In the genomic region with DNA sequence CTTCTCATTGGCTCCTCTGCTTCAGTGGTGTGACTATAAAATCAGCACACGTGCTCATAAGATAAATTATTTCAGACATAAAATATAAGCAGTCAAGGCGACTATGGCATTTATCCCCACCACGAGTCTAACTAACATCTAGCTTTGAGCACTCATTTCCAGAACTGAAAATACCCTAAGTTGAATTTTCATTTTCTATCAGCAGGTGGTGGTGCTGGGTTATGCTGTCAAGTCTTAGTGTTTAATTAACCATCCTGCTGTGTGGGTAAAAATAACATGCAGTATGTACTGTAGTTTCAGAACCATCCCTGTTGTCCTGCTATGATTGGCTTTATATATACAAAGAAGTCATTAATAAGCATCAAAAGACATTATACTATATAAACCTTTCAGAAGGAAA, we compare ENCODE assay signal across 29 mouse cellular contexts.
DNase-seq lines count a peak whose midpoint lies in the region; ATAC-seq and TF ChIP-seq lines count a peak whose summit lies in the region.
"Had no signal": no experiment of that assay in that cellular context is flagged by ENCODE, and none has a peak within 500 bp of the region (broad histone marks: within the 10 kb centered on the region; RNA-seq: fewer than 3 reads in every experiment).

No protein-coding gene starts in this region.

- TF ChIP-seq RAD21 in CH12.LX (IDR thresholded peaks at IDR 0.05; ENCODE audit: low read depth, low read length), result peak; percentile 44

- H3K4me2 ChIP-seq in heart, postnatal 0 days (ENCODE audit: low read depth, low read length), result no peak overlapping the region
- no peak overlapping the region for H3K4me2 ChIP-seq in CH12.LX (ENCODE audit: insufficient read depth, low read depth, poor library complexity, severe bottlenecking)
- H3K4me2 ChIP-seq: embryonic facial prominence, embryonic 12.5 days; heart, embryonic 11.5 days; hindbrain, embryonic 15.5 days; limb, embryonic 12.5 days; liver, embryonic 15.5 days; lung, embryonic 15.5 days; neural tube, embryonic 15.5 days; stomach, embryonic 15.5 days had no signal

- in situ Hi-C loops in CH12.LX (cut with MboI; ENCODE audit: low pct_ligation_motif_present, low pct_unique_long_range_greater_than_20kb, low sequenced_read_pairs), result no loop called here

- no peak overlapping the region for H3K4me3 ChIP-seq in heart, postnatal 0 days (ENCODE audit: low read depth, low read length)
- no peak overlapping the region for H3K4me3 ChIP-seq in heart, embryonic 10.5 days
- H3K4me3 ChIP-seq in layer of hippocampus, adult 2 months, result no peak overlapping the region
- H3K4me3 ChIP-seq in CH12.LX (replicated peaks in 1 of 3; ENCODE audit: low read depth in 2 of 3, low read length in 2 of 3, poor library complexity in 1 of 3), result no peak overlapping the region
- H3K4me3 ChIP-seq: embryonic facial prominence, embryonic 12.5 days; hindbrain, embryonic 15.5 days; limb, embryonic 12.5 days; liver, embryonic 15.5 days; lung, embryonic 15.5 days; neural tube, embryonic 15.5 days; stomach, embryonic 15.5 days had no signal

- no peak for ATAC-seq in heart, postnatal 0 days (ENCODE audit: insufficient read depth, low read depth)
- ATAC-seq: forebrain, embryonic 16.5 days had no signal

- no peak for TF ChIP-seq POLR2A in CH12.LX (IDR thresholded peaks at IDR 0.05; ENCODE audit: low read depth, low read length)

- 59% methylated on average over 3 of the region's 3 CpGs for WGBS in heart, postnatal 0 days
- WGBS in heart, embryonic 10.5 days, result 76% methylated on average over 3 of the region's 3 CpGs

- no peaks in the 10 kb centered on the region for H3K9me3 ChIP-seq in heart, postnatal 0 days (replicated peaks; ENCODE audit: control insufficient read depth, low read length)
- H3K9me3 ChIP-seq in heart, embryonic 10.5 days, result no peaks in the 10 kb centered on the region
- no peaks in the 10 kb centered on the region for H3K9me3 ChIP-seq in CH12.LX (replicated peaks; ENCODE audit: low read length)
- H3K9me3 ChIP-seq: embryonic facial prominence, embryonic 12.5 days; hindbrain, embryonic 15.5 days; limb, embryonic 12.5 days; liver, embryonic 15.5 days; lung, embryonic 15.5 days; neural tube, embryonic 15.5 days; stomach, embryonic 15.5 days had no signal

- dilution Hi-C loops in CH12.LX (cut with MboI; ENCODE audit: extremely low pct_ligation_motif_present, extremely low pct_unique_long_range_greater_than_20kb, low sequenced_read_pairs), result no loop called here

- H3K4me1 ChIP-seq in heart, postnatal 0 days (ENCODE audit: control insufficient read depth, insufficient read depth), result no peaks in the 10 kb centered on the region
- H3K4me1 ChIP-seq in heart, embryonic 10.5 days, result no peaks in the 10 kb centered on the region
- no peaks in the 10 kb centered on the region for H3K4me1 ChIP-seq in CH12.LX (ENCODE audit: control insufficient read depth in 1 of 2, insufficient read depth in 2 of 2)
- H3K4me1 ChIP-seq: embryonic facial prominence, embryonic 12.5 days; hindbrain, embryonic 15.5 days; limb, embryonic 12.5 days; liver, embryonic 15.5 days; lung, embryonic 15.5 days; neural tube, embryonic 15.5 days; stomach, embryonic 15.5 days had no signal

- no peaks in the 10 kb centered on the region for H3K36me3 ChIP-seq in heart, postnatal 0 days (replicated peaks; ENCODE audit: control insufficient read depth, insufficient read depth, low read length)
- H3K36me3 ChIP-seq in heart, embryonic 10.5 days, result no peaks in the 10 kb centered on the region
- no peaks in the 10 kb centered on the region for H3K36me3 ChIP-seq in CH12.LX (replicated peaks in 1 of 2; ENCODE audit: control insufficient read depth in 1 of 2, insufficient read depth in 1 of 2, low read length in 1 of 2)
- H3K36me3 ChIP-seq: embryonic facial prominence, embryonic 12.5 days; G1E; hindbrain, embryonic 15.5 days; limb, embryonic 12.5 days; liver, embryonic 15.5 days; lung, embryonic 15.5 days; neural tube, embryonic 15.5 days; stomach, embryonic 15.5 days had no signal

- peak; percentile 24 for TF ChIP-seq CTCF in heart, postnatal 0 days (IDR thresholded peaks at IDR 0.05; ENCODE audit: low read depth)
- TF ChIP-seq CTCF in layer of hippocampus, adult 2 months (conservative IDR thresholded peaks at IDR 0.05), result peak; percentile 75
- peak in 1 of 2 experiments; percentile 50; a peak in 2 of 4 replicates for TF ChIP-seq CTCF in CH12.LX (conservative IDR thresholded peaks at IDR 0.05 in 1 of 2, IDR thresholded peaks at IDR 0.05 in 1 of 2; ENCODE audit: low read depth in 2 of 2, low read length in 2 of 2)

- no peaks in the 10 kb centered on the region for H3K27me3 ChIP-seq in heart, postnatal 0 days (ENCODE audit: control insufficient read depth, insufficient read depth, low read length)
- no peaks in the 10 kb centered on the region for H3K27me3 ChIP-seq in heart, embryonic 10.5 days (ENCODE audit: insufficient read depth, poor library complexity, severe bottlenecking)
- H3K27me3 ChIP-seq in CH12.LX (replicated peaks), result no peaks in the 10 kb centered on the region
- H3K27me3 ChIP-seq: embryonic facial prominence, embryonic 12.5 days; hindbrain, embryonic 15.5 days; limb, embryonic 12.5 days; liver, embryonic 15.5 days; lung, embryonic 15.5 days; neural tube, embryonic 15.5 days; stomach, embryonic 15.5 days had no signal

- no peak overlapping the region for H3K9ac ChIP-seq in heart, postnatal 0 days (replicated peaks; ENCODE audit: low read depth, low read length)
- no peak overlapping the region for H3K9ac ChIP-seq in CH12.LX (ENCODE audit: insufficient read depth, low read depth)
- H3K9ac ChIP-seq: embryonic facial prominence, embryonic 12.5 days; hindbrain, embryonic 15.5 days; limb, embryonic 12.5 days; liver, embryonic 15.5 days; lung, embryonic 15.5 days; neural tube, embryonic 15.5 days; stomach, embryonic 15.5 days had no signal

- TF ChIP-seq EP300 in heart, postnatal 0 days (IDR thresholded peaks at IDR 0.05; ENCODE audit: low read depth), result no peak
- peak; percentile 22; the same call in 1 of the 2 replicates for TF ChIP-seq EP300 in CH12.LX (IDR thresholded peaks at IDR 0.05; ENCODE audit: low read length)

- DNase-seq in heart, postnatal 0 days (ENCODE audit: low spot score), result no peak
- DNase-seq in heart, embryonic 10.5 days (ENCODE audit: low spot score), result no peak
- DNase-seq in layer of hippocampus, adult 2 months (ENCODE audit: low spot score in 2 of 2), result no peak
- DNase-seq in layer of hippocampus, adult 8-10 months (ENCODE audit: low spot score in 2 of 2), result no peak
- peak; percentile 17 for DNase-seq in A20 (ENCODE audit: low read depth, low spot score)
- peak; percentile 22 for DNase-seq in CH12.LX (ENCODE audit: extremely low read depth)
- no peak for DNase-seq in MN1 (ENCODE audit: low spot score)
- DNase-seq in frontal cortex, postnatal 14 days (ENCODE audit: low spot score in 2 of 2), result no peak
- DNase-seq: adrenal gland, postnatal 14 days; cerebellum, adult 9-11 months; embryo, embryonic 11 days; gastrocnemius, postnatal 14 days; kidney, adult 9 months; kidney, postnatal 14 days; midbrain, embryonic 14.5 days; retina, postnatal 1 day; right cerebral cortex, postnatal 25 days; thymus, postnatal 14 days had no signal

- H3K27ac ChIP-seq in heart, postnatal 0 days (ENCODE audit: low read depth), result no peak overlapping the region
- no peak overlapping the region for H3K27ac ChIP-seq in heart, embryonic 10.5 days
- no peak overlapping the region for H3K27ac ChIP-seq in layer of hippocampus, adult 2 months
- no peak overlapping the region for H3K27ac ChIP-seq in CH12.LX (ENCODE audit: insufficient read depth, low read depth)
- H3K27ac ChIP-seq: embryonic facial prominence, embryonic 12.5 days; hindbrain, embryonic 15.5 days; limb, embryonic 12.5 days; liver, embryonic 15.5 days; lung, embryonic 15.5 days; macrophage; neural tube, embryonic 15.5 days; stomach, embryonic 15.5 days had no signal

- H3K79me2 ChIP-seq in CH12.LX (replicated peaks; ENCODE audit: control insufficient read depth, extremely low read depth, insufficient read depth, poor library complexity, severe bottlenecking), result no peaks in the 10 kb centered on the region

TF ChIP-seq in CH12.LX, 34 proteins besides CTCF, POLR2A, EP300 and RAD21 (continues in another document):
- TF ChIP-seq MEF2A (IDR thresholded peaks at IDR 0.05; ENCODE audit: borderline replicate concordance, low read depth, low read length) (no peak), CHD1 (IDR thresholded peaks at IDR 0.05; ENCODE audit: low read depth, low read length) (no peak), RCOR1 (conservative IDR thresholded peaks at IDR 0.05; ENCODE audit: low read depth, low read length) (no peak), USF1 (IDR thresholded peaks at IDR 0.05; ENCODE audit: low read depth, low read length) (no peak), ELF1 (IDR thresholded peaks at IDR 0.05; ENCODE audit: low read depth, low read length) (no peak), HCFC1 (IDR thresholded peaks at IDR 0.05; ENCODE audit: low read depth, low read length) (no peak), UBTF (IDR thresholded peaks at IDR 0.05; ENCODE audit: low read depth, low read length) (no peak), GABPA (IDR thresholded peaks at IDR 0.05; ENCODE audit: insufficient replicate concordance, low read depth, low read length) (no peak), PAX5 (IDR thresholded peaks at IDR 0.05; ENCODE audit: low read length) (no peak), MXI1 (IDR thresholded peaks at IDR 0.05; ENCODE audit: low read depth, low read length) (no peak), MAFK (IDR thresholded peaks at IDR 0.05; ENCODE audit: insufficient replicate concordance, low read length) (no peak), SIN3A (IDR thresholded peaks at IDR 0.05; ENCODE audit: low read length) (no peak), JUN (IDR thresholded peaks at IDR 0.05; ENCODE audit: insufficient read depth, low read depth, low read length) (peak; percentile 25; the same call in 1 of the 2 replicates), MYC (IDR thresholded peaks at IDR 0.05; ENCODE audit: low read depth, low read length) (0 out of 2 replicates have a peak, but pooled peaks have one; percentile 31), KAT2A (IDR thresholded peaks at IDR 0.05; ENCODE audit: insufficient replicate concordance, low read length) (no peak), TBP (conservative IDR thresholded peaks at IDR 0.05; ENCODE audit: low read depth, low read length) (no peak), ZC3H11A (IDR thresholded peaks at IDR 0.05; ENCODE audit: low read depth, low read length) (no peak), ZNF384 (IDR thresholded peaks at IDR 0.05; ENCODE audit: low read depth, low read length) (no peak), NRF1 (IDR thresholded peaks at IDR 0.05; ENCODE audit: low read depth, low read length) (no peak), TCF12 (IDR thresholded peaks at IDR 0.05; ENCODE audit: low read depth, low read length) (no peak), IRF4 (IDR thresholded peaks at IDR 0.05; ENCODE audit: low read depth, low read length) (peak; percentile 55; the same call in 1 of the 2 replicates), SMC3 (IDR thresholded peaks at IDR 0.05; ENCODE audit: low read depth, low read length) (peak; percentile 38), USF2 (conservative IDR thresholded peaks at IDR 0.05; ENCODE audit: low read depth, low read length) (no peak), ETS1 (conservative IDR thresholded peaks at IDR 0.05; ENCODE audit: low read depth, low read length) (no peak)

Comparison
In these comparisons a context has a peak if more than half of its experiments do, and no peak if none do; other contexts are left out.
1. DNase-seq: peak in A20 (single experiment) and CH12.LX (single experiment); none in heart, postnatal 0 days (single experiment), heart, embryonic 10.5 days (single experiment), layer of hippocampus, adult 2 months (0 of 2), layer of hippocampus, adult 8-10 months (0 of 2), MN1 (single experiment) and frontal cortex, postnatal 14 days (0 of 2).